Comparison of ENCODE assay signal across 8 mouse cellular contexts in the genomic region with DNA sequence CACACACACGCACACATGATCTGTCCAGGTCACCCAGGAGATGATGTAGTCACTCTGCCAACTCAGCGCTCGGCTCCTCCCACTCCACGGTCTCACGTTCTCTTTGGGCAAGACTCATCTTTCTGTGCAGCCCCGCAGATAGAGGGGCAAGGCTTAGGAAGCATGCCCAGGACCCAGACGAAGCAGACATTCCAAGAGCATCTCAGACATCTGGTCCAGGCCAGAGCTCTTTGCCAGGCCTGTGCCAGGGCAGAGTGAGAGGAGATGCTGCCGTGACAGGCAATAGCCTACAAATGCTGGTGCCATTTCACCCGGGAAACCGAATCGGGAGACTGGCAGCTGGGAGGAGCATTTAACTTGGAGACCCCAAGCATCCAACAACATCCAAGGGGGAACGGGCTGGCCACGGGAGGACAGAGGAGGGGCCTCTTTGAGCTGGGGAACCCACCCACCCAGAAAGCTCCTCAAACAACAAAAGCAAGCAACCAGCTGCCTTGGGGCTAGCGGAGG.
DNase-seq lines count a peak whose midpoint lies in the region; ATAC-seq lines count a peak whose summit lies in the region.
"Had no signal": no experiment of that assay in that cellular context is flagged by ENCODE, and none has a peak within 500 bp of the region (broad histone marks: within the 10 kb centered on the region; RNA-seq: fewer than 3 reads in every experiment).

No protein-coding gene starts in this region.

- H3K4me3 ChIP-seq in hindbrain, embryonic 10.5 days: peak overlapping the region; percentile 37
- H3K4me3 ChIP-seq in liver, embryonic 15.5 days (replicated peaks): no peak overlapping the region

- WGBS in hindbrain, embryonic 10.5 days: 13% methylated on average over 14 of the region's 14 CpGs
- WGBS in liver, embryonic 15.5 days (ENCODE audit: insufficient replicate concordance): 19% methylated on average over 13 of the region's 14 CpGs

- peaks cover 28% of the 10 kb centered on the region for H3K4me1 ChIP-seq in hindbrain, embryonic 10.5 days (replicated peaks)
- no peaks in the 10 kb centered on the region for H3K4me1 ChIP-seq in liver, embryonic 15.5 days (replicated peaks)

- H3K36me3 ChIP-seq in hindbrain, embryonic 10.5 days: no peaks in the 10 kb centered on the region
- no peaks in the 10 kb centered on the region for H3K36me3 ChIP-seq in liver, embryonic 15.5 days (replicated peaks)

- no peaks in the 10 kb centered on the region for H3K9me3 ChIP-seq in hindbrain, embryonic 10.5 days
- no peaks in the 10 kb centered on the region for H3K9me3 ChIP-seq in liver, embryonic 15.5 days (replicated peaks)

- no peak for ATAC-seq in liver, embryonic 15.5 days (ENCODE audit: insufficient read depth)

- DNase-seq in right cerebral cortex, postnatal 14 days: peak; percentile 11
- no peak for DNase-seq in right cerebral cortex, adult 2 months (ENCODE audit: low spot score in 2 of 2)
- DNase-seq in hindbrain, embryonic 10.5 days (ENCODE audit: low spot score): no peak
- peak; percentile 2 for DNase-seq in yolk sac, embryonic 10.5 days (ENCODE audit: low spot score)
- no peak for DNase-seq in embryo, embryonic 10 days (ENCODE audit: low spot score)
- DNase-seq in layer of hippocampus, postnatal 36 days: no peak
- DNase-seq: cerebellum, postnatal 36 days had no signal

- peaks cover 98% of the 10 kb centered on the region for H3K27me3 ChIP-seq in hindbrain, embryonic 10.5 days (ENCODE audit: insufficient read depth, poor library complexity, severe bottlenecking)
- peaks cover 58% of the 10 kb centered on the region for H3K27me3 ChIP-seq in liver, embryonic 15.5 days

- H3K9ac ChIP-seq in liver, embryonic 15.5 days: no peak overlapping the region

- peak overlapping the region; percentile 68 for H3K27ac ChIP-seq in hindbrain, embryonic 10.5 days
- H3K27ac ChIP-seq in liver, embryonic 15.5 days (replicated peaks): no peak overlapping the region

- H3K4me2 ChIP-seq in liver, embryonic 15.5 days: peak overlapping the region; percentile 43

Comparison
In these comparisons a context has a peak if more than half of its experiments do, and no peak if none do; other contexts are left out.
1. DNase-seq: peak in right cerebral cortex, postnatal 14 days (single experiment) and yolk sac, embryonic 10.5 days (single experiment); none in right cerebral cortex, adult 2 months (0 of 2), hindbrain, embryonic 10.5 days (single experiment), embryo, embryonic 10 days (single experiment) and layer of hippocampus, postnatal 36 days (0 of 2).